Mouse (Mus musculus): ENCODE measurements at regions not wholly inside any gene's neighbourhood (a gene's known extent, or its start where the extent isn't known, plus 50 kb on each side); places are given as distances from the start of the nearest gene placed in this dataset.

DNA sequence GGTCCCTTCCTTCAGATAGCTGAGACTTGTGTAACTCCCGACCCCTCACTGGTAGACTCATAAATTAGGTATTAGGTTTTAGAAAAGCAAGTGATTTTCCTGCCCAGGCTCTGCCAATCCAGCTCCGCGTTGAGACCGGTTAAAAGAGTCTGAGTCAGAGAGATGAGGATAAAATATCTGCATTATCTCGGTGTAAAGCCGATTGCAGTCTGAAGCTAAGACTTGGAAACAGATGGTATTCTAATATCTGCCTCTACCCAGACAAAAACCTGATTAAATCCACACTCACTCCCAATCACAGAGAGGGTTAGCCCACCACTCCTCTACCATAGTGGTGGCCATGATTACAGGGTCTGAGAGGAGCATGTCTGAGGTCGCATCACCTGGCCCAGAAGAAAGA is 276.1 kb upstream of the Jarid2 start:
- TF ChIP-seq USF1 (IDR thresholded peaks at IDR 0.05; ENCODE audit: low read depth) (no peak), MYOD1 (IDR thresholded peaks at IDR 0.05; ENCODE audit: control insufficient read depth, insufficient read length, low read depth) (no peak)

Data from C2C12 (cell line).